Mouse (Mus musculus) lung, postnatal 0 days (tissue): ENCODE results near the gene Rgl3. TPM values are rescaled to one million over a fixed set of nuclear protein-coding genes. Genes with fewer than 3 reads are reported as not detected.

Source experiments
- ATAC-seq: fragments of 200-750 bp; cut with Nextera tagmentation; 2 replicates; pipeline ENCODE4 v1.8.0; 2017; ENCODE audit warnings: moderate library complexity
- DNase-seq: peaks from one replicate; pipeline ENCODE4 v3.0.0-alpha.2; 2016; ENCODE audit warnings: low spot score
- H3K27ac ChIP-seq: fragments of 300-500 bp; sonication (generic); 2 replicates; pipeline ENCODE4 v1.5.1; 2014; ENCODE audit warnings: antibody characterized with exemption, mild to moderate bottlenecking, low read length, mixed read lengths
- H3K27me3 ChIP-seq: fragments of 300-500 bp; sonication (generic); replicated peaks from 2 replicates; pipeline ENCODE4 v1.6.1; 2014; ENCODE audit warnings: low read length, mixed read lengths; ENCODE audit not compliant: insufficient read depth
- H3K36me3 ChIP-seq: fragments of 300-500 bp; sonication (generic); 2 replicates; pipeline ENCODE4 v1.6.1; 2014; ENCODE audit warnings: low read length, mixed read lengths; ENCODE audit not compliant: insufficient read depth
- H3K4me1 ChIP-seq: fragments of 300-500 bp; sonication (generic); 2 replicates; pipeline ENCODE4 v1.6.1; 2014; ENCODE audit warnings: antibody characterized with exemption, low read depth, low read length, mixed read lengths; ENCODE audit not compliant: insufficient read depth
- H3K4me2 ChIP-seq: fragments of 300-500 bp; sonication (generic); replicated peaks from 2 replicates; pipeline ENCODE4 v1.6.1; 2014; ENCODE audit warnings: low read depth, mild to moderate bottlenecking, low read length, moderate library complexity, mixed read lengths
- H3K4me3 ChIP-seq: fragments of 300-500 bp; sonication (generic); 2 replicates; pipeline ENCODE4 v1.5.1; 2014; ENCODE audit warnings: low read depth, low read length
- H3K9ac ChIP-seq: fragments of 300-500 bp; sonication (generic); replicated peaks from 2 replicates; pipeline ENCODE4 v1.6.1; 2014; ENCODE audit warnings: low read depth, mild to moderate bottlenecking
- H3K9me3 ChIP-seq: fragments of 300-500 bp; sonication (generic); 2 replicates; pipeline ENCODE4 v1.6.1; 2016; ENCODE audit warnings: low read length, mixed read lengths
- CTCF ChIP-seq: IDR thresholded peaks from 2 replicates; pipeline ENCODE4 v1.5.1; 2016; ENCODE audit warnings: antibody characterized with exemption, mild to moderate bottlenecking
- EP300 ChIP-seq: IDR thresholded peaks from 2 replicates; pipeline ENCODE4 v1.6.1; 2016; ENCODE audit warnings: antibody characterized with exemption, mild to moderate bottlenecking, control low read depth
- WGBS: fragments of 180-500 bp; shearing (Covaris S2); extraction: QIAGEN DNeasy Blood & Tissue Kit; methylation state at CpG from one replicate; pipeline ENCODE4 v1.1.7; 2014; 5-methylcytosine and 5-hydroxymethylcytosine counted together
- polyA plus RNA-seq: library from polyadenylated mRNA; unstranded; fragments of >200 nt; fragmentation: Nextera tagmentation; extraction: Ambion mirVana; gene quantifications from 2 replicates; pipeline ENCODE4 v1.2.1, GENCODE M21; 2015

Gene Rgl3
- polyA plus RNA-seq, 1 experiment from 2014 or later = 6.0 TPM

DNA sequence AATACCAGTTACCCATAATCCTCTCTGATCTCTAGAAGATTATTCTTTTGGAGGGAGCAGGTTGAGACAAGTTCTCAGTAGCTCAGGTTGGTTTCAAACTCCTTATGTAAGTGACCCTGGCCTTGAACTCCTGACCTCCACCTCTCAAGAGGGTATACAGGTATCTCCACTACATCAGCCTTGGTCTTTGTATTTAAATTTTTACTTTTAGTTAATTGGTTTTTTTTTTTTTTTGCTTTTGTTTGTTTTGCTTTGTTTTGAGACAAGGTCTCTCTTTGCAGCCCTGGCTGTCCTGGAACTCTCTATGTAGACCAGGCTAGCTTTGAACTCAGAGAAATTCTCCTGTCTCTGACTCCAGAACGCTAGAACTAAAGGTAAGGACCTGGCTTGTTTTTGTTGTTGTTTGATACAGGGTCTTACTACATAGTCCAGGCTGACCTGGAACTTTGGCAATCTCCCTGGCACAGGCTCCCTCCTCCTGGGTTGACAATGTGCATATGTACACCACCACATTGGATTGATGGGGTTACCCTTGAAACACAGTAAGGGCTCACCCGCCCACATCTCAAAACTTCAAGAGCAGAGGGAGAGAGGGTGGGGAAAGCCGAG is 65.7 kb downstream of the Rgl3 start:
- Histone ChIP-seq H3K9me3 (no peaks in the 10 kb centered on the region), H3K4me1 (peaks cover 22% of the 10 kb centered on the region), H3K27me3 (no peaks in the 10 kb centered on the region), H3K36me3 (no peaks in the 10 kb centered on the region), H3K27ac (peak overlapping the region; percentile 86), H3K4me3 (no peak overlapping the region), H3K4me2 (no peak overlapping the region), H3K9ac (no peak overlapping the region)
- ATAC-seq = no peak
- no peak for TF ChIP-seq CTCF
- no peak for TF ChIP-seq EP300
- WGBS = 16% methylated on average over 3 of the region's 3 CpGs
- DNase-seq = no peak

DNA sequence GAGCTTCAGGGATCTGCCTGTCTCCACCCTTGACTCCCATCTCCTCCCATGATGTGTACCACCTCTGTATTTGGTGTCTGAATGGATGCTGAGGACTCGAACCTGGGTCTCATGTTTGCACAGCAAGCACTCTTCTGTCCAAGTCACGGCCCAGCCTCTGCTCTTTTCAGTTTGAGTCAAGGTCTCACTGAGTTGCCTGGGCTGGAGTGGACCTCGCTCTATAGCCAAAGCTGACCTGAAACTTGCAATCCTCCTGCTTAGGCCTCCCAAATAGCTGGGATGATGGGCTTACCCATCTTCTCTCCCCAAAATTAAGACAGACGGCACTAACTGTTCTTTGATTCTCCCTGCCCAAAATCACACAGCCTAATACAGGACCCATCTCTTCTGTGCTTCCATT is 66.2 kb downstream of the Rgl3 start:
- no peak for TF ChIP-seq EP300
- no peak for TF ChIP-seq CTCF
- Histone ChIP-seq H3K36me3 (no peaks in the 10 kb centered on the region), H3K4me3 (no peak overlapping the region), H3K9ac (no peak overlapping the region), H3K4me2 (no peak overlapping the region), H3K9me3 (no peaks in the 10 kb centered on the region), H3K27me3 (no peaks in the 10 kb centered on the region), H3K27ac (peak overlapping the region; percentile 86), H3K4me1 (peaks cover 22% of the 10 kb centered on the region)
- ATAC-seq (no peak), DNase-seq (no peak)
- WGBS = 93% methylated on average over 4 of the region's 4 CpGs

Other genes starting within 250 kb of the Rgl3 start
- 13.4 and 15.7 TPM in 2 replicates for gene Spc24, start 229.1 kb downstream of the Rgl3 start, polyA plus RNA-seq
- gene Kank2, start 190.7 kb downstream of the Rgl3 start, polyA plus RNA-seq = 23.3 and 24.0 TPM in 2 replicates
- gene Angptl8, start 153.9 kb downstream of the Rgl3 start, polyA plus RNA-seq = 6.2 and 7.4 TPM in 2 replicates
- 35.8 and 43.2 TPM in 2 replicates for gene Dock6, start 136.8 kb downstream of the Rgl3 start, polyA plus RNA-seq
- gene Rab3d, start 71.3 kb downstream of the Rgl3 start, polyA plus RNA-seq = 28.4 and 31.0 TPM in 2 replicates
- 1.2 and 1.4 TPM in 2 replicates for gene Ccdc159, start 62.0 kb downstream of the Rgl3 start, polyA plus RNA-seq
- 106 and 107 TPM in 2 replicates for gene Tmem205, start 61.9 kb downstream of the Rgl3 start, polyA plus RNA-seq
- 2.2 and 3.3 TPM in 2 replicates for gene Plppr2, start 52.4 kb downstream of the Rgl3 start, polyA plus RNA-seq
- 5.7 and 5.8 TPM in 2 replicates for gene Swsap1, start 33.7 kb downstream of the Rgl3 start, polyA plus RNA-seq
- gene Epor, start 25.9 kb downstream of the Rgl3 start, polyA plus RNA-seq = 5.7 and 7.4 TPM in 2 replicates
- 5.3 and 6.0 TPM in 2 replicates for gene Ccdc151, start 13.2 kb upstream of the Rgl3 start, polyA plus RNA-seq
- 51.9 and 56.1 TPM in 2 replicates for gene Prkcsh, start 13.4 kb upstream of the Rgl3 start, polyA plus RNA-seq
- gene Elavl3, start 62.6 kb upstream of the Rgl3 start, polyA plus RNA-seq = 0.04 TPM in 1 of 2 replicates, not detected in the other
- not detected in 2 replicates for gene Gm49318, start 81.8 kb upstream of the Rgl3 start, polyA plus RNA-seq
- 8.8 and 8.9 TPM in 2 replicates for gene Zfp653, start 81.9 kb upstream of the Rgl3 start, polyA plus RNA-seq
- 21.3 and 21.9 TPM in 2 replicates for gene Ecsit, start 96.0 kb upstream of the Rgl3 start, polyA plus RNA-seq
- gene Cnn1, start 109.8 kb upstream of the Rgl3 start, polyA plus RNA-seq = 43.7 and 64.8 TPM in 2 replicates
- 188 and 191 TPM in 2 replicates for gene Elof1, start 127.7 kb upstream of the Rgl3 start, polyA plus RNA-seq
- 8.9 and 9.1 TPM in 2 replicates for gene Acp5, start 146.3 kb upstream of the Rgl3 start, polyA plus RNA-seq
- 100 and 112 TPM in 2 replicates for gene Pigyl, start 167.4 kb upstream of the Rgl3 start, polyA plus RNA-seq
- 0.49 and 1.0 TPM in 2 replicates for gene Zfp872, start 198.6 kb upstream of the Rgl3 start, polyA plus RNA-seq
- 17.8 and 20.0 TPM in 2 replicates for gene Zfp809, start 236.3 kb upstream of the Rgl3 start, polyA plus RNA-seq